Mouse (Mus musculus): ENCODE results near the gene Dolk.

Dolk gene

DNA sequence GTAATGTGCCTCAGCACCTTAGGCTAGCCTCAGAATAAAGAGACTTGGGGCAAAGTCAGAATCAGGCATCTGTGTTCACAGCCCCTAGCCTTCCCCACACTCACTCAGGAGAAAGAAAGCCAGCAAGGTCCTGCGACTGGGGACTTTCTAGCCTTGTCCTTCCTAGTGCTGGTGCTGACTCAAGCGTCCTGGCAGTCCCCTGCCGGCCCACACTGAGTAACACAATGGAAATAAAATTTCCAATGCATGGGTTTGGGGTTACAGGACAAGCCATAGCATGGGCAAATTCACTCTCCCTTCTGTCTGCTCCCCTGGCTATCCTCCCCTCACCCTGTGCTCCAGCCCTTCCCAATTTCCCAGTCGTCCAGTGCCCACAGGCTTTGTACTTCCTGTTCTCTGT is 17.8 kb downstream of the Dolk start:
- in situ Hi-C loops (cut with MboI, MseI), result no loop called here

DNA sequence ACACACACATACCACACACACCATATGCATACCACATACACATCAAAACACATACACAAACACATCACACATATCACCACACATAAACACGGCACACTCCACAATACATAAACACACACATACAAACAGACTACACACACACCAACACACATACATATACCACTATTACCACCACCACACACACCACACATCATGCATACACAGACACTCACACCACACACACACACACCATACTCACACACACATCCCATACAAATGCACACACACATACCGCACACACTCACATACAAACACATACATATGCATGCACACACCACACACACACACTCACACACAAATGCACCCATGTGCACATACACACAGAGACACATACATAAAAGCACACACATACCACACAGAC is 18.7 kb downstream of the Dolk start:
- in situ Hi-C loops (cut with MboI, MseI), result no loop called here

GRCm38 (mm10) chr2:30266392-30266941 is 19.7 kb downstream of the Dolk start:
- in situ Hi-C loops (cut with MboI, MseI), result no loop called here

GRCm38 (mm10) chr2:30265767-30266253 is 20.3 kb downstream of the Dolk start, which contains the start of gene Phyhd1:
TSS of gene Phyhd1 (plus strand) at chr2:30266203.
- in situ Hi-C loops (cut with MboI, MseI), result no loop called here

DNA sequence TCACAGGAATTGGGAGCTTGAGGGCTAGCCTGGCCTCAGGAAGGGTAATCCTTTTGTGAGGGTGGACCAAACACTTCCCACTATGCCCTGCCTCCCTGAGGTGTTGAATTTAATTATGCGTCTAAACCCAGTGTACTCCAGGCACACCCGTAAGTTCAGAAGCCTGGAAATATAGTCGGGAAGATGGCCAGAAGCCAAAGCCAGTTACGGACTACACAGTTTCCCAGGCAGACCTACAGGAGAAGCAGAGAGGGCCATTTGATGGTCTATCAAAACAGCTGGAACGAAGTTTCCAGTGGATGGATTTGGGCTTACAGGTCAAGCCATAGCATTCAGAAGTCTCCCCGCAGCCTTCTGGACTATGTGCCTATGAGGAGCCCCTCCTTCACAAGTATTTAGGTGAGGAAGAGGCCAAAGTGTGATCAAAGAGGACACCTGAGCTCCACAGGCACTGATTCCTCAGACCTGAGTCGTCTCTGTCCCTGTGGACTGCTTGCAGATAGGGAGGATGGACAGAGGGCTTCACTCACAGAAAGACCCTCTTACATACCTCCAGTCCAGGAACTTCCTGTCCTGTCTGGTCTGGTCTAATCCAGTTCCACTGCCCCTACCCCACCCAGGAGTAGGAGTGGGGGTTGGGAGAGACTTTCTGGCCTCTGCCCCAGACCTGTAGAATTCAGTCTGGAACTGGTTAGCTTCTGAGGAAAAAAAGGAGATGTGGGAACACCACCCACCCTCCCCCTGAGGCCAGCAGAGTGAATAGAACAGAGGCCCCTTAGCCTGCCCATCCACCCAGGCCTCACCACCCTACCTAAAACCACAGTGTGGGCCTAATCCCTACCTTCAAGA is 21.2 kb downstream of the Dolk start:
- in situ Hi-C loops (cut with MboI, MseI), result no loop called here

DNA sequence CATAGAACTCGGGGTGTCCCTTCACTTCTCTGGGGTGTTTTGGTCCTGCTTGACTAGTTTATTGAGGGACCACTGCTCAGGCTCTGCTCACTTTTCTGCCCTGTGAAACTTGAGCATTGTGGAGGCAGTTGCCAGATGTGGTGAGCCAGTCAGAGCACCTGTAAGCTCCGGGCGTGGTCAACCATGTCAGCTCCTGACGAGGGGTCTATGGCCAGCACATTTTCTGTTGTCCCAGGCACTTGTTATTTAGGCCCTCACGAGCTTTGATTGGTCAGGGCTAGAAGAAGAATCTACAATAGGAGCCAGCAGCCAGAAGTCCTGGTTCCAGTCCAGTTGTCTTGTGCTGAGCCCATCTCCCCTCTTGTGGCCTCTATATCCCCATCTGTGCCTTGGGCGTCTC is 22.3 kb downstream of the Dolk start:
- in situ Hi-C loops (cut with MboI, MseI), result no loop called here

DNA sequence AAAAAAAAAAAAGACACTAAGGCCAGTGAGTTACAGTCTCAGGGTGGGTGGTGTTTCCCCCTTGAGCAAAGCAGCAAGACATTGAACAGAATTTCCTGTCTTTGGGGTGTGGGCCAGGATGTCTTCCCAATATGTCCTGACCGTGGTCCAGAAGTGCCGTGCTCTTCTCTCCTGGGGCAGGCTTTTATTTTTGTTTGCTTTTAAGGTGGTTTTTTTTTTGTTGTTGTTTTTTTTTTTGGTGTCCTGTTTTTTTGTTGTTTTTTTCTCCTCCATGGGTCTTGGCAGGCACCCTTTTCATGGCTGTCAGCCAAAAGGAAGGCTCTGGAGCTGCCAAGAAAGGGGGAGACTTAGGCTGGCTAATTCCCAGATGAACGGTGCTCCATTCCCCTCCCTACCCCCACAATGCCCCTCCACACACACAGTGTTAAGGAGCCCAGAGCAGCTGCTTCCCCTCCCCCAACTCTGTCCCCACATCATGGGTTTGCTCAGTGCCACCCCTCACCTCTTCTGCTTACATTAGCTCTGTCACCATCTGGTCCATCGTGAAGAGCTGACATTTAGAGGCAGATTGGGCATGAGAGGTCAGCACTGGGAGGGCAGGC is 23.2 kb downstream of the Dolk start:
- in situ Hi-C loops (cut with MboI, MseI), result no loop called here

GRCm38 (mm10) chr2:30261921-30262839 is 24.0 kb downstream of the Dolk start:
- in situ Hi-C loops (cut with MboI, MseI), result no loop called here

DNA sequence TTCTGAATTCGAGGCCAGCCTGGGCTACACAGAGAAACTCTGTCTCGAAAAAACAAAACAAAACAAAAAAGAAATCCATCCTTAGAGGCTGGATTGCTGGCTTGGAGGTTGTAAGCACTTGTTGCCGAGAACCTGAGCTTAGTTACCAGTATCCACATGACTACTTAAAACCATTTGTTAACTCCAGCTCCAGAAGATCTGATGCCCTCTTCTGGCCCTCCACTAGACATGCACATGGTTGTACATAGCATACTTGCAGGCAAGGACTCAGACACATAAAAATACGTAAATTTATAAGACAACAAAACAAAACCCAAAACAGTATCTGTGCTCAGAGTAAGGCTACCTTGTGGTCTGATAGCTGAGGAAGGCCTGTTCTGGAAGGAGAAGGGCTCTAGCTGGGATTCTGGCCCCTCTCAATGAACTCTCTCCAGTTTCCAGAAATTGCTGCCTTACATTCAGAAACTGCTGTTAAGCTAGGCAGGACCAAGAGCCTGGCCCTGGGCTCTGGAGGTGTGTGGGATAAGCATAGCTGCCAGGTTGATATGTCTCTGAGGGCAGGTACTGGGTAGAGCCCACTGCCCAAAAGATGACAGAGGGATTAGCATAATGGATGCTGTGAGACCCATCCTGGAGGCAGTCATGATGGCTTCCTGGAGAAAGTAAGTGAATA is 24.9 kb downstream of the Dolk start:
- in situ Hi-C loops (cut with MboI, MseI), result no loop called here

DNA sequence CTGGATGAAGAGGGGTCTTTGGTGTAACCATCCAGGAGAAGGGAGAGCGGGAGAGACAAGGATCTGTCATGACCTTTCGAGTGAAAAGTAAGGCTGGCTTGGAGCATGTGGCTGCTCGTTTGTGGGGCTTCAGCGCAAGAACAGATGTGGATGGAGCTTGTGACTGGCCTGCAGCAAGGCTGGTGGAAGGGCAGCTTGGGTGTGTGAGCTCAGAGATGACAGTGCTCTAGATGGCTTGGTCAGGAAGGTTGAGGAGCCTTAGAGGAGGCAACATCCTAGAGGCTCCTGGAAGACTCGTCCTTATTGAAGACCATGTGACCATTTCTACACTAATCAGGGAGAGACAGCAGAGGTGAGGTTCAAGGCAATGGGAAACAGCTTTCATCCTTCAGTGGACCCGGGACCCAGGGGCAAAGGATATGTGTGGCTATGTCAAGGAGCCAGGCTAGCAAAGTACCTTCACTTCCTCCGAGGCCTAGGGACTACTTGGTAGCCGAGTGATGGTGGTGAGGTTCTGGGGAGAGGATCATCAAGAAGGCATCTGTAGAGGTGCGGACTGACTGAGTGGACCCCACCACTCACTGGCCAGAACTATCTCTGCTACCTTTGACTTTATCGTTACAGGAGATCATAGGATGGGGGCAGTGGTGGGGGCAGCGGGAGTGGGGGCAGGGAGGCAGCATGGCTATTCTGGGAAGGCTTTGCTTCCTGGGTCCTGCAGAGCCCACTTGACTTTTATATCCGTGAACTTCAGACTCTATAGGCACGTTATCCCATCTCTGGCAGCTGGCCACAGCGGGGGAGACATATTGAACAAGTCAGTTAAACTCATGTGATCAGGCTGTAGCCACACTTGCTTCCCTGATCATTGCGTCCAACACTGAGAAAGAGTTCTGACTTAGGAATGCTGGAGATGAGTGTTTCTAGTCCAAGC is 26.7 kb downstream of the Dolk start:
- in situ Hi-C loops (cut with MboI, MseI), result loop anchor here in 1 of 2 experiments (5.0 kb wide), 1 partner anchor 637 kb away; no protein-coding TSS in a partner anchor

GRCm38 (mm10) chr2:30258600-30258999 is 27.5 kb downstream of the Dolk start:
- in situ Hi-C loops (cut with MboI, MseI), result loop anchor here in 1 of 2 experiments (5.0 kb wide), 1 partner anchor 636 kb away; no protein-coding TSS in a partner anchor

- in situ Hi-C loops (cut with MboI, MseI), result loop anchor here in 1 of 2 experiments (5.0 kb wide), 1 partner anchor 636 kb away; no protein-coding TSS in a partner anchor
These were observed 28.3 kb downstream of the Dolk start for GRCm38 (mm10) chr2:30257699-30258460.

- in situ Hi-C loops (cut with MboI, MseI), result loop anchor here in 1 of 2 experiments (5.0 kb wide), 1 partner anchor 634 kb away; no protein-coding TSS in a partner anchor
These were observed 29.4 kb downstream of the Dolk start for GRCm38 (mm10) chr2:30256616-30257350.

- in situ Hi-C loops (cut with MboI, MseI), result loop anchor here in 1 of 2 experiments (5.0 kb wide), 1 partner anchor 634 kb away; no protein-coding TSS in a partner anchor
These were observed 30.3 kb downstream of the Dolk start for GRCm38 (mm10) chr2:30255631-30256395.

DNA sequence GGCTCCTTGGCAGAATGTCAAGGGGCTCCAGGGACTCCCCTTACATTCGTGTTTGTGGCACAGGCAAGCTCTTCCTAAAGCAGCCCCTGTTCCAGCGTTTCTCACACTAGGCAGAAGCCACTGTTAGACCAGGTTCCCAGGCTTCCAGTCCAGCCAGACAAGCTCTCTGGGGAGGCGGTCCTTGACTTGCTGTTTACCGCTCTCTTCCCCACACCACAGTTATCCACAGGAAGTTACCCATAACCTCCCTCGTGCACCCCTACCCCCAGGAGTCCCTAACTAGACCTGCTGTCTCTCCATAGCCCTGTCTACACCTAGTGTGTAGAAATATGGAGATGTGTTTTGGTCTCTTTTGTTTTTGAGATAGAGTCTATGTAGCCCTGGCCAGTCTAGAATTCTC is 32.3 kb downstream of the Dolk start:
- in situ Hi-C loops (cut with MboI, MseI), result no loop called here

DNA sequence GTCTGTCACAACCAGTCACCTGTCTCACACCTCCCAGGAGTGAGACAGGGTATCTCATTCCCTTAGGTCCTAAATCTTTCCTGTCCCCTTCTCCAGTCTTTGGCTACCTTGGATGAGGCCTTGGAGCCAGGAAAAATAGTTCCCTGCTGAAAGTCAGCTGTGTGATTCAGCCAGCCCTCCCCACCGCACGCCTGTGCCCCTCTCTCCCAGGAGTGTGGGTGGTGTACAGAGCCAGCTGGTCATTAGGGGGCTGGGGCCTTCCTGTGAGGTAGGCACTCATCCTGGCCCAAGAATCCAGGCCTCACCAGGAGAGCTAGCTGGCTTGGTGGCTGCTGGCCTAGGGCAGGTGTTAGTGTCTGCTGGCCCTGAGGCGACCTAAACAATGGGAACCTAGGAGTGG is 33.6 kb downstream of the Dolk start:
- in situ Hi-C loops (cut with MboI, MseI), result no loop called here

Data from T-helper 17 cell (primary cell).